Mouse (Mus musculus): ENCODE results near the gene Tradd. TPM values are rescaled to one million over a fixed set of nuclear protein-coding genes. Genes with fewer than 3 reads are reported as not detected.
"Not testable (repeated sequence)": the region's sequence is repeated elsewhere in the genome, so short reads cannot be mapped to it uniquely, and the experiment has no call there.

Gene Tradd
- polyA plus RNA-seq, 1 experiment from 2014 or later = 11.3 TPM

- Histone ChIP-seq H3K27me3 (ENCODE audit: control insufficient read depth, insufficient read depth, low read length) (no peaks in the 10 kb centered on the region), H3K9me3 (ENCODE audit: control insufficient read depth, low read length) (no peaks in the 10 kb centered on the region), H3K27ac (ENCODE audit: low read depth, low read length) (peak within 1 kb of the TSS; percentile 44; the same call in 1 of the 2 replicates), H3K4me2 (peak within 1 kb of the TSS; percentile 94), H3K4me1 (ENCODE audit: control insufficient read depth, insufficient read depth, low read length) (peaks cover 11% of the 10 kb centered on the region), H3K9ac (ENCODE audit: low read length) (peak within 1 kb of the TSS; percentile 95), H3K36me3 (ENCODE audit: control insufficient read depth, insufficient read depth, low read length) (peaks cover 22% of the 10 kb centered on the region), H3K4me3 (ENCODE audit: low read depth, low read length) (peak within 1 kb of the TSS; percentile 99)
- ATAC-seq (ENCODE audit: low FRiP score) (peak; percentile 91), DNase-seq (ENCODE audit: low spot score, missing footprints) (peak; percentile 98)
- under 1% methylated on average over 48 of the region's 58 CpGs for WGBS
Measured at GRCm38 (mm10) chr8:105297511-105298192, 33.2 kb upstream of the Tradd start, which contains the start of gene E2f4. TSS of gene E2f4 (plus strand) at chr8:105297663.

- Histone ChIP-seq H3K4me2 (peak within 1 kb of the TSS; percentile 94), H3K4me3 (ENCODE audit: low read depth, low read length) (peak within 1 kb of the TSS; percentile 99; the same call in 1 of the 2 replicates), H3K4me1 (ENCODE audit: control insufficient read depth, insufficient read depth, low read length) (peaks cover 11% of the 10 kb centered on the region), H3K9me3 (ENCODE audit: control insufficient read depth, low read length) (no peaks in the 10 kb centered on the region), H3K9ac (ENCODE audit: low read length) (peak within 1 kb of the TSS; percentile 31), H3K36me3 (ENCODE audit: control insufficient read depth, insufficient read depth, low read length) (peaks cover 10% of the 10 kb centered on the region), H3K27ac (ENCODE audit: low read depth, low read length) (no peak within 1 kb of the TSS), H3K27me3 (ENCODE audit: control insufficient read depth, insufficient read depth, low read length) (peaks cover 2% of the 10 kb centered on the region; the same call in 1 of the 2 replicates)
- DNase-seq (ENCODE audit: low spot score, missing footprints) = no peak
- no peak for ATAC-seq (ENCODE audit: low FRiP score)
- 68% methylated on average over 11 of the region's 11 CpGs for WGBS
Measured at GRCm38 (mm10) chr8:105295895-105296573, 31.6 kb upstream of the Tradd start, which contains the start of gene Exoc3l. TSS of gene Exoc3l (minus strand) at chr8:105296101.

- DNase-seq (ENCODE audit: low spot score, missing footprints) = no peak
- ATAC-seq (ENCODE audit: low FRiP score) = no peak
- H3K27me3 ChIP-seq (ENCODE audit: control insufficient read depth, insufficient read depth, low read length) = peaks cover 8% of the 10 kb centered on the region
- peaks cover 7% of the 10 kb centered on the region; the same call in 1 of the 2 replicates for H3K36me3 ChIP-seq (ENCODE audit: control insufficient read depth, insufficient read depth, low read length)
- H3K4me2 ChIP-seq = no peak overlapping the region
- H3K4me1 ChIP-seq (ENCODE audit: control insufficient read depth, insufficient read depth, low read length) = peaks cover 15% of the 10 kb centered on the region
- H3K9ac ChIP-seq (ENCODE audit: low read length) = peak overlapping the region; percentile 12; the same call in 1 of the 2 replicates
- H3K4me3 ChIP-seq (ENCODE audit: low read depth, low read length) = no peak overlapping the region
- H3K9me3 ChIP-seq (ENCODE audit: control insufficient read depth, low read length) = no peaks in the 10 kb centered on the region
- no peak overlapping the region for H3K27ac ChIP-seq (ENCODE audit: low read depth, low read length)
- WGBS = 75% methylated on average over 11 of the region's 11 CpGs
Measured at GRCm38 (mm10) chr8:105295256-105295655, 30.8 kb upstream of the Tradd start.

- 60% methylated on average over 9 of the region's 9 CpGs for WGBS
- H3K27me3 ChIP-seq (ENCODE audit: control insufficient read depth, insufficient read depth, low read length) = peaks cover 13% of the 10 kb centered on the region
- H3K9me3 ChIP-seq (ENCODE audit: control insufficient read depth, low read length) = no peaks in the 10 kb centered on the region
- peaks cover 19% of the 10 kb centered on the region for H3K4me1 ChIP-seq (ENCODE audit: control insufficient read depth, insufficient read depth, low read length)
- H3K4me3 ChIP-seq (ENCODE audit: low read depth, low read length) = no peak overlapping the region
- ATAC-seq (ENCODE audit: low FRiP score) (no peak), DNase-seq (ENCODE audit: low spot score, missing footprints) (no peak)
- H3K4me2 ChIP-seq = no peak overlapping the region
- peaks cover 4% of the 10 kb centered on the region; the same call in 1 of the 2 replicates for H3K36me3 ChIP-seq (ENCODE audit: control insufficient read depth, insufficient read depth, low read length)
- no peak overlapping the region for H3K27ac ChIP-seq (ENCODE audit: low read depth, low read length)
- no peak overlapping the region for H3K9ac ChIP-seq (ENCODE audit: low read length)
Measured at GRCm38 (mm10) chr8:105294776-105295175, 30.4 kb upstream of the Tradd start.

GRCm38 (mm10) chr8:105293405-105293804 is 29.0 kb upstream of the Tradd start:
- ATAC-seq (ENCODE audit: low FRiP score) (no peak), DNase-seq (ENCODE audit: low spot score, missing footprints) (no peak)
- no peaks in the 10 kb centered on the region for H3K9me3 ChIP-seq (ENCODE audit: control insufficient read depth, low read length)
- H3K4me1 ChIP-seq (ENCODE audit: control insufficient read depth, insufficient read depth, low read length) = peaks cover 14% of the 10 kb centered on the region
- no peak overlapping the region for H3K4me3 ChIP-seq (ENCODE audit: low read depth, low read length)
- 71% methylated on average over 19 of the region's 19 CpGs for WGBS
- peaks cover 15% of the 10 kb centered on the region for H3K27me3 ChIP-seq (ENCODE audit: control insufficient read depth, insufficient read depth, low read length)
- H3K9ac ChIP-seq (ENCODE audit: low read length) = no peak overlapping the region
- H3K4me2 ChIP-seq = no peak overlapping the region
- H3K27ac ChIP-seq (ENCODE audit: low read depth, low read length) = no peak overlapping the region
- H3K36me3 ChIP-seq (ENCODE audit: control insufficient read depth, insufficient read depth, low read length) = no peaks in the 10 kb centered on the region

- H3K36me3 ChIP-seq (ENCODE audit: control insufficient read depth, insufficient read depth, low read length) = no peaks in the 10 kb centered on the region
- H3K9me3 ChIP-seq (ENCODE audit: control insufficient read depth, low read length) = no peaks in the 10 kb centered on the region
- no peak overlapping the region for H3K27ac ChIP-seq (ENCODE audit: low read depth, low read length)
- peaks cover 16% of the 10 kb centered on the region for H3K4me1 ChIP-seq (ENCODE audit: control insufficient read depth, insufficient read depth, low read length)
- DNase-seq (ENCODE audit: low spot score, missing footprints) (no peak), ATAC-seq (ENCODE audit: low FRiP score) (no peak)
- H3K9ac ChIP-seq (ENCODE audit: low read length) = no peak overlapping the region
- H3K27me3 ChIP-seq (ENCODE audit: control insufficient read depth, insufficient read depth, low read length) = peaks cover 15% of the 10 kb centered on the region
- H3K4me2 ChIP-seq = no peak overlapping the region
- 77% methylated on average over 7 of the region's 7 CpGs for WGBS
- no peak overlapping the region for H3K4me3 ChIP-seq (ENCODE audit: low read depth, low read length)
Measured at GRCm38 (mm10) chr8:105292471-105292870, 28.1 kb upstream of the Tradd start.

GRCm38 (mm10) chr8:105291802-105292201 is 27.4 kb upstream of the Tradd start:
- not testable (repeated sequence) for H3K4me3 ChIP-seq (ENCODE audit: low read depth, low read length); H3K4me2 ChIP-seq; DNase-seq (ENCODE audit: low spot score, missing footprints); H3K27ac ChIP-seq (ENCODE audit: low read depth, low read length); H3K36me3 ChIP-seq (ENCODE audit: control insufficient read depth, insufficient read depth, low read length); ATAC-seq (ENCODE audit: low FRiP score); H3K9ac ChIP-seq (ENCODE audit: low read length); H3K9me3 ChIP-seq (ENCODE audit: control insufficient read depth, low read length)
- H3K4me1 ChIP-seq (ENCODE audit: control insufficient read depth, insufficient read depth, low read length) = peaks cover 16% of the 10 kb centered on the region
- WGBS = 75% methylated on average over 3 of the region's 3 CpGs
- H3K27me3 ChIP-seq (ENCODE audit: control insufficient read depth, insufficient read depth, low read length) = peaks cover 15% of the 10 kb centered on the region

- H3K9ac ChIP-seq (ENCODE audit: low read length); H3K27ac ChIP-seq (ENCODE audit: low read depth, low read length); H3K4me2 ChIP-seq; H3K4me3 ChIP-seq (ENCODE audit: low read depth, low read length); H3K36me3 ChIP-seq (ENCODE audit: control insufficient read depth, insufficient read depth, low read length); DNase-seq (ENCODE audit: low spot score, missing footprints); H3K9me3 ChIP-seq (ENCODE audit: control insufficient read depth, low read length); ATAC-seq (ENCODE audit: low FRiP score): not testable (repeated sequence)
- WGBS = 85% methylated on average over 8 of the region's 8 CpGs
- Histone ChIP-seq H3K4me1 (ENCODE audit: control insufficient read depth, insufficient read depth, low read length) (peaks cover 20% of the 10 kb centered on the region), H3K27me3 (ENCODE audit: control insufficient read depth, insufficient read depth, low read length) (peaks cover 15% of the 10 kb centered on the region)
Measured at GRCm38 (mm10) chr8:105291364-105291763, 27.0 kb upstream of the Tradd start.
